Mouse (Mus musculus) left cerebral cortex, postnatal 10 days (tissue): ENCODE results near the gene Rps11. TPM values are rescaled to one million over a fixed set of nuclear protein-coding genes. Genes with fewer than 3 reads are reported as not detected.
A peak's percentile ranks its signal among the peaks of the same experiment; 100 is the strongest.
"Not testable (repeated sequence)": the region's sequence is repeated elsewhere in the genome, so short reads cannot be mapped to it uniquely, and the experiment has no call there.

ENCODE experiments used
- DNase-seq, 2 experiments: peaks; one replicate each; pipeline ENCODE4 v3.0.0; 2021 to 2022; ENCODE audit warnings: low spot score in 2 of 2, mixed read lengths in 1 of 2; ENCODE audit errors: extremely low spot score in 1 of 2
- intact Hi-C: fragments of 180-260 bp; cut with DNase I; formaldehyde crosslinking; loops from one replicate; pipeline ENCODE4 v1.15.1; 2025
- total RNA-seq, 2 experiments: library from RNA; stranded (reverse); gene quantifications; 2 replicates each; pipeline ENCODE4 v1.2.3; 2021

Rps11 gene
- total RNA-seq, 2 experiments from 2014 or later: 482 to 530 TPM

DNA sequence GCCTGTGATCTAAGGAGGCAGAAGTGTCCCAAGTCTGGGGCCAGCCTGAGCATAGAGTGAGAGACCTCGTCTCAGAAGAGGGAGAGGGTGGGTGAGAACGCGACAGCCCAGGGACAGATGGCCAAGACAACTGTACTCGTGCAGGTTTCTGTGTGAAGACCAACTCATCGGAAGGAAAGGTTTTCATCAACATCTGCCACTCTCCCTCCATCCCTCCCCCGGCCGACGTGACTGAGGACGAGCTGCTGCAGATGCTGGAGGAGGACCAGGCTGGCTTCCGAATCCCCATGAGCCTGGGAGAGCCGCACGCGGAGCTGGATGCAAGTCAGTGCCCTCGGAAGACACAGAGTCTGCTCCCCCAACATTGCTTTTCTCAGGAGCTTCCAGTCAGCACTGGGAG is 33.2 kb upstream of the Rps11 start:
- intact Hi-C loops: no loop called here
- DNase-seq: peak in 1 of 2 experiments; percentile 53

DNA sequence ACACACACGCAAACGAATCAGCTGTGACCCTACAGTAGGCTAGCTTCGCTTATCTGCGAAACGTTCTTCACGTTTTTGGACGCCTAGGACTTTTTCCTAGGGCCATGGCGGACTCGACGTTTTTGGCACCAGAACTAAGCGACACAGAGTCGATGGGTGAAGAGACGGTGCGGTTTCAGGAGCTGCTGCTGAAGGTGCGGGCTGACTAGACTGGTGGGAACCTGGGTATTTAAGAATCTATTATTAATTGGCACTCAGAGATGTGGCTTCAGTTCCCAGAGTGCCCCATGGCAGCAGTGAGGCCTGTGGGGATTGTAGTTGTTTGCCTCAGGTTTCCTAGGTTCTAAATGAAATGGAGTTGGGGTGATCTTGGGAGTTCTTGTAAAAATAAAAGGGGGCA is 32.0 kb upstream of the Rps11 start:
- intact Hi-C loops: no loop called here
- DNase-seq: no peak

DNA sequence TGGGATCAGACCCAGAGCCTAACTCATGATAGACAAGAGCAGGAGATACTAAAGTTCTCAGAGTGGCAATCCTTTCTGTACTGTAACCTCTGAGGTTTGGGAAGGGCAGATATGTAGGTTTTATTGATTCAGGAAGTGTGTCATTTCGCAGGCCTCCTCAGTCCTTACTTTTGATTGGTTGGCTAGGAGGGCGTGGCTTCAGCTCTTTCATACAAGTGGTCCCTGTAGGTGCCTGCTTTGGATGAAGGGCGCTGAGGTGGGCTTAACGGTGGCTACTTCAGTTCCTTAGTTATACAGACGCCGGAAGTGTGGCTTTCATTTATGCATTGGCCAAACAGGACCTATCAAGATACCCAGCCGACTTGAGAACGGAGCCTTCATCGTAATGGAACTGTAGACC is 31.4 kb upstream of the Rps11 start:
- peak in 1 of 2 experiments; percentile 28 for DNase-seq
- intact Hi-C loops: no loop called here

DNA sequence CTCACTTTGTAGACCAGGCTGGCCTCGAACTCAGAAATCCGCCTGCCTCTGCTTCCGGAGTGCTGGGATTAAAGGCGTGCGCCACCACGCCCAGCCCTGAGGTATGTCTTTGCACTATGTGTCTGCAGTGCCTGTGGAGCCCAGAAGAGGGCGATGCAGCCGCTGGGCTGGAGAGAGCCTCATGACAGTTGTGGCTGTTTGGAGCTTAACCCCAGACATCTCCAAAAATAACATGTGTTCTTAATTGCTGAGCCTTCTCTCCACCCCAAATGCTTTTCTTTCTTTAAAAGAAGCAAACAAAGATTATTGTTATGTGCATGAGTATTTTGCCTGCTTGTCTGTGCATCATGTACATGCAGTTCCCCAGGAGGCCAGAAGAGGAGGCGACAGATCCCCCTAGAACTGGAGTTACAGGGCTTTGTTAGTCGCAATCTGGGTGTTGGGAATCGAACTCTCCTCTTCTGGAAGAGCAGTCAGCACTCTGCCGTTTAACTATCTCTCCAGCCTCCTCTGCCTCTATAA is 30.8 kb upstream of the Rps11 start:
- DNase-seq: peak in 1 of 2 experiments; percentile 77
- intact Hi-C loops: no loop called here

DNA sequence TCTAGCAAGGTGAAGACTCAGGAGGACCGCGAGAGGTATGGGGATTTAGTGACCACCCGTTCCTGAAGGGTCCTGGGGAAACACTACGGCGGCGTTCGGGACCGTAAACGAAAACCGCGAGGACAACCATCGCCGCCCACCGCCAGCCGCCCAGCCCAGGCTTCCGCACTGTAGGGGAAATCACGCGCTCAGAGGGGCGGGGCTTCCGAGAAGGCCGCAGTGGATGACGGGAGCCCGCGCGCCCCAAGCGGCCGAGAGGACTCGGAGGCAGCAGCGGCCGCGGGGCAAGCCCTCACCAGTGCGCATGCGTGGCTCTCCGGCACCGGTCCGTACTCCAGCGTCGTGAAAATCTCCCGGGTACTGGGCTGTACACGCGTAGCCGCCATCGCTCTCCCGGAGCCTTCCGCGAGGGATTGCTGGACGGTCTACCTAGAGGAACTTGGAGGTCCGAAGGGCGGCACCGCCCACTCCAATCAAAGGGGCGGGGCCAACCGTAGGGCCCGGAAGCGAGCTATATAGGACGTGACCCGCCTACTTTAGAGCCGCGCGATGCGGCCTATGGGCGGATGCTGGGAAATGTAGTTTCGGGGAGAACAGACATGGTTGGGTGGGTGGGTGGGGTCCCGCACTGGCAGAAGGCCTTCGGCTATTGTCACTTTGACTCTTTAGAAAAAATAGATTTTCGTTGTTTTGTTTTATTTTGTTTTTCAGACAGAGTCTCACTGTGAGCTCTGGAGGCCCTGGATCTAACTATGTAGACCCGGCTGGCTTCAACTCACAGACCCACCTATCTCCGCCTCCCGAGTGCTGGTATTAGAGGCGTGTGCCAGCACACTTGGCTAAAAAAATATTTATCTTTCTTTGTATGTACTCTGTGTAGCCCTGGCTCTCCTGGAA is 30.1 kb upstream of the Rps11 start, which contains the start of the genes Pih1d1 and Aldh16a1:
Gene Pih1d1, plus strand, starts transcription at position 208 of the 897 bp plus-strand sequence.
Gene Aldh16a1, minus strand, starts transcription at position 489 of the 897 bp plus-strand sequence.
- peak; percentile 94 to 99 for DNase-seq
- intact Hi-C loops: no loop called here

DNA sequence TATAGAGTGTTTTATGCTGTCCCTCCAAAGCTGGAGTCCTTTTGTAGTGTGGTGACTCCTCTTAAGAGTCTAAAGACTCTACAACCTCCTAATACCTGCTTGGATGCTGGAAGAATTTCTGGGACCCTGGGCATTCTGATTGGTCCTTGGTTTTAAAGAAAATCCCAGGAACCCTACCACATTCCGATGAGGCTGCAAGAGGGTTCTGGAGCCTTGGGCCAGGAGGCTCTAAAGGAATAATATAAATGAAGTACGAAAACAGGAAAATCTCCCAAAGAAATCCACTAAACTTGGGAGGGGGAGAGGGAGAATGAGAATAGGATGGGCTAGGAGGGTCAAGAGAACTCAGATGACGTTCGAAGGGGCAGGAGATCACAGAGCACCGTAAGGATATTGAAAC is 29.3 kb upstream of the Rps11 start:
- no peak for DNase-seq
- intact Hi-C loops: no loop called here

DNA sequence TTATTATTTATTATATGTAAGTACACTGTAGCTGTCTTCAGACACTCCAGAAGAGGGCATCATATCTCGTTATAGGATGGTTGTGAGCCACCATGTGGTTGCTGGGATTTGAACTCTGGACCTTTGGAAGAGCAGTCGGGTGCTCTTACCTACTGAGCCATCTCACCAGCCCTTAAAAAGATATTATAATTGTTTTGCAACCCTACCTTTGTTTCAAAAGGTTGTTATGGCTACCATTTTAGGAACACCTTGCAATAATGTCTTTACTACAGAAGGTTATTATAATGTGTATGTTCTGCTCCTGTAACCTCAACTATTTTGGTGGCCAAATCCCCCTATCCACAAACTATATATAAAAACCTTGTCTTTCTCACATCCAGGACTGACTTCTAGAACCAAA is 28.8 kb upstream of the Rps11 start:
- DNase-seq, intact Hi-C loops: not testable (repeated sequence)

DNA sequence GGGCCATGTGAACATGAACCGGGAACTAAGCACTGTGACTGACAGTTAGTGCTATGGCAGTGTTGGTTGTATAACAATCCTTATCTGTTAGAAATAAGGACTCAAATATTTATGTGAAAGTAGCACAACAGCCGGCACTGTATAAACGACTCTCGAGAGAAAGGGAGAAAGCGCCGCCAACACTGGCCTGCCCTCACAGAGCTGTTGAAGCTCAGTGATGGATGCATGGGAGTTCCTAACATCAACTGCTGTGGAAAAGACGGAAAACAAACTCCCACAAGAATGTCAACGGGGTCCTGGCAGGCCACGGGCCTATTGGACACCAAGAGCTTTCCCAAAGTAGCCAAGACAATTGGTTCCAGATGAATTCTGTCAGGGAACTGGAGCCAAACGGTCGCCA is 27.1 kb upstream of the Rps11 start:
- intact Hi-C loops: no loop called here
- no peak for DNase-seq

DNA sequence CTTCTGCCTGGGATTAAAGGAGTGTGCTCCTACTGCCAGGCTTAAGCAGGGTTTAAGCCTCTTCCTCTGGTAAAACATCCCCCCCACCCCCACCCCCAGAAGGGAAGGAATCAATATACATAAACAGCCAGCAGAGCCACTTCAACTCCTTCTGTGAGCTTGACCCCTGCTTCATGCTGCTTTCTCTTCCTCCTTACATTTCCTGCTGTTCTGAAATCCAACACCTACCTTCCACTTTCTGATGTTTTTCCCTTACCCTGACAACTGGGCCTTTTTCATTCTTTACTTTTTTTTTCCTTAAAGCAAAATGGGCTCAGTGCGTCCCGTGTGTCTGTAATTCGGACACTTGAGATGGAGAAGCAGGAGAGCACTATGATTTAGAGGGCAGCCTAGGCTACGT is 26.1 kb upstream of the Rps11 start:
- no peak for DNase-seq
- intact Hi-C loops: no loop called here

DNA sequence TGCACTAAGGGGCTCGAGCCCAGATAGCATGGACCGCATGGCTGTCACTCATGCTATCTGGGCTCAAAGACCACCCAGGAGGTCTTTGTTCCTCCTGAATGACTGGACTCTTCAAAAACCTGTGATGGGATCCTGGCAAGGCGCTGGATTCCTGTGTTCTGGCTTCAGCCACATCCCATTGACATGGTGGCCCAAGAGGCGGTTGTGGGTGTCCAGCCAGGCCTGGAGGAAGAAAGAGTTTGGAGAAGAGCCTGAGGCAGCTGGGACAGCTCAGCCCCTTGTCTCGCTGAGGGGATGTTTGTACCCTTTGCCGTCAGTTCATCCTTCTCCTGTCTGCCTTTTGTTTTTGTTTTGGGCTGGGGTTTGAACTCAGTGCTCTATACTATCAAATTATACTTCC is 25.3 kb upstream of the Rps11 start:
- intact Hi-C loops: no loop called here
- no peak for DNase-seq

DNA sequence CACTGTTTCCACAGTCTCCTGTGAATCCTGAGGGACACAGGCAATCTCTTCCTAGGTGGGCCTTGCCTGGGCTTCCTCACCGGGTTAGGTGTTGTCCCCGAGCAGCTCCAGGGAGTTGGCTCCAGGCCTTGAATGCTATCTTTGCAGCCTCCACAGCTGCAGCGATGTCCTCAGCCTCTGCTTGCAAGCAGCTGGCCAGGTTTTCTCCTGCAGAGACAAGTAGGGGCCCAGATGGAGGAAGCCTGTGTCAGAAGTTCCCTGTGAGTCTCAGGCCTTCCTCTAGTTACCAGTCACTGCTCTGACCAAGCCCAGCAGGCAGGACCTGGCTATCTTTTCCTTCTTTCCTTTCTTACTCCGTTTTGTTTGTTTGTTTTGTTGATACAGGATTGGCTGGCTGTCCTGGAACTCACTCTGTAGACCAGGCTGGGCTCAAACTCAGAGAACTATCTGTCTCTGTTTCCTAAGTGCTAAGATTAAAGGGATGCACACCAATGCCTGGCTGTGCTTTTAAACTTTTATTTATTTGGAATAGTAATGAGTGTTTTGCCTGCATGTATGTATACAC is 24.4 kb upstream of the Rps11 start:
- intact Hi-C loops: no loop called here
- DNase-seq: no peak

DNA sequence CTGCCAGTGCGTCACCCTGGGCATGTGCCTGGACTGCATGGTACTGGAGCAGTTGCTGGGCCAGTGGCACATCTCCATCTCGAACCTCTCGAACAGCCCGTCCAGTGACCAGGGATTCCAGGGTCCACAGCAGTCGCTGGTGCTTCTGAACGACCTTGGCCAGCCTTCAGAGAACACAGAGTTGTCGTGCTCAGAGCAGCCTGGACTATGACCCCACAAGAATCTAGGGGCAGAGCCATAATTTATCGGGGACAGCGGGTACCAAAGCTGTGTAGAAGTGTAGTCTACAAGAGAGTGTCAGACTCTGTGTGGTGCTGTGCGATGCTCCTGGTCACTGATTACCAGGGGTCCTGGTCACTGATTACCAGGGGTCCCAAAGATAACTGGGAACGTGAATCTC is 23.7 kb upstream of the Rps11 start:
- intact Hi-C loops: no loop called here
- no peak for DNase-seq

DNA sequence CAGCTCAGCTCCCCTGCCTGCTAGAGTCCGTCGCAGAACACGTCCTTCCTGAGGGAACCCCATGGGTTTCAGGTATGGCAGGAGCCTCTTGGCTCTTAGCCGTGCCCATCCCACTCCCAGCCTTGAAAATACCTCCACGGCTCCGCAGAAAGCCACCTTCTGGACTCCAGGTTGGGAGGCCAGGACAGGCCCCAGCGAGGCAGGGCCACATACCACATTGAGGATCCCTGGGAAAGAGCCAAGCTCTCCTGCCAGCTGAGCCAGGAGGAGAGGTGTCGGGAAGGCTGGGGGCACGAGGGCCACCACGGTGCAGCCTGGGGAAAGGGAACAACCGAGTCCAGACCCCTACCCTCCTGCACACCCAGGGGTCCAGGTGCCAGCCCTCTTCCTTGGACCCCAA is 23.0 kb upstream of the Rps11 start:
- DNase-seq: peak in 1 of 2 experiments; percentile 23
- intact Hi-C loops: no loop called here

DNA sequence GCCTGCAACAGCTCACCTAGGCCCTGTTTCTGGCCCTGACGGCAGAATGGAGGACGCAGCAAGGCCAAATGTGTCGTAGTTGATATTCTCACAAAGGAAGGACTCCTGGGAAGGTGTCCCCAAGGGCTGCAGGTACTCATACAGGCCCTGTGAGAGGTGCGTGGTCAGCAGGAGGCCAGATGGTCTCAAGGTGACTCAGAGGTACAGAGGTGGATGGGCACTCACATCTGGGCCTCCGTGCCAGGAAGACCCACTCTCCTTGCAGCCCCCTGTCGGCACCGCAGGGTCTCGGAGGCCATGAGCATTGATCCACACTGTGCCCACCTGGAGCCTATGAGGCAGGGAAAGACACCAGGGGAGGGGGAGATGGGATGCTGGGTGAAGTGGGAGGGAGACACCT is 21.2 kb upstream of the Rps11 start:
- intact Hi-C loops: no loop called here
- no peak for DNase-seq

DNA sequence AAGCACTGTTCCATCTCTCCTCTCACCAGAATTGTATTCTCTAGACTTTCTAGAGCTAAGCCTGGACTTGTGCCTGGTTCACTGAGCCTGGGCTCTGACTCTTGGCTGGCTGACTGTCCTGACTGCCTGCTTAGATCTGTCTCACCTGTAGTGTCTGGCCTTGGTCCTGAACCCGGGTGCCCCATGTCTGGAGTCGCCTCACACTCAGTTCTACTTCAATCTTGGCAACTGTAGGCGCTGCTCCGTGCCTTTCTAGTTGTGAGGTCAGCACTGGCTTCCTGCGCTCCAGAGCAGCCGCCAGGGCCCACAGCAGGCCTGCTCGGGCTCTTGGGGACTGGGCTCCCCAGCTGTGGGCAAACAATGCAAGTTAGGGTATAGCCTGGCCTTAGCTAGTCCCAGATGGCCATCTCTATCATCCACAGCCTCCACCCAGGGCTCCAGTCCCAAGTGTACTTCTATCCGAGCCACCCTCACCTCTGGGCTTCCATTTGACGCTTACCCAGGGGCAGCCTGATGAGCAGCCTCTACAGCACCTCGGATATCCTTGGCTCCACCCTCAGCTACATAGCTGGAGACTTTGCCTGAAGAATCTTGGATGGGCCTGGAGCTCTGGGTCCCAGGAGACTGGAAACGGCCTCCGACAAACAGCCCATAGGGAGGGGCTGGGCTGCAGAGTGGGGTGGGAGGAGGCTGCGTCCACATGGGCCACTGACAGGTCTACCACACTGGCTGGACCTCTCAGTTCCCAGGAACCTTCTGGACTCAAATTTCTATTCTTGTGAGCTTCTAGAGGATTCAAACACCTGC is 20.3 kb upstream of the Rps11 start:
- DNase-seq: peak in 1 of 2 experiments; percentile 20
- intact Hi-C loops: no loop called here

DNA sequence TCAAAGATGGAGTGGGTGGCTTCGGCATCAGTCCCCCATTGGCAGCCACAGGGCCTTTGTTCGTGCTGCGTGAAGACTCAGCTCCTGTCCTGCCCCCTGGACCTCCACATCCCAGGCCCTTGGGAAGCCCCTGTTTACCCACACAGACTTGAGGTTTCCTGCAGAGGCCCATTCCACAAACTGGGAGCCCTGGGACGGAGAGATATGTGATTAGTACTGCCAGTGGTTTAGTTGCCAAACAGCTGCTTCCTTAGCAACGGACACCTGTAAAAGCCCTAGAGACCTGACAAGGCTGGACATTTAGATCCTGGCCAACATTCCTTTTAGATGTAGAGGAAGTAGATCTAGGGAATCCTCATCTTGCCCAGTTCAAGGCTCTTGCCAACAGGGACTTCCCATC is 17.7 kb upstream of the Rps11 start:
- no peak for DNase-seq
- intact Hi-C loops: no loop called here

DNA sequence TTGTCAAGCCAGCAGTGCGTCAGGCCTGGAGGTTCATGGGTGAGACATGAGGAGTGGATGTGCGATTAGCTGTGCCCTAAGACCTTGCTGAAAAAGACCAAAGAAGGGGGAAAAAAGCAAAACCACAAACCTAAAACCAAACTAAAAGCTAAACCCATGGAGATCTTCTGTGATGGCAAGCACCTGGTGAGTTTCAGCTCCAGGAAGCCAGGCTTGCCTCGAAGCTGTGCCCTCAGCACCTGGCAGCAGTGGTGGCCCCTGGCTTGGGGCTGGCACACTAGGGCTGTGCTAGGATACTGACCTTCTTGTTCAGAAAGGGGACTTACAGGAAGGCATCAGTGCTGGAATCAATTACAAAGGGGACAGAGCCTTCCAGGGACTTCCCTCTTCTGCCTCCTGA is 17.1 kb upstream of the Rps11 start:
- DNase-seq: no peak
- intact Hi-C loops: no loop called here

DNA sequence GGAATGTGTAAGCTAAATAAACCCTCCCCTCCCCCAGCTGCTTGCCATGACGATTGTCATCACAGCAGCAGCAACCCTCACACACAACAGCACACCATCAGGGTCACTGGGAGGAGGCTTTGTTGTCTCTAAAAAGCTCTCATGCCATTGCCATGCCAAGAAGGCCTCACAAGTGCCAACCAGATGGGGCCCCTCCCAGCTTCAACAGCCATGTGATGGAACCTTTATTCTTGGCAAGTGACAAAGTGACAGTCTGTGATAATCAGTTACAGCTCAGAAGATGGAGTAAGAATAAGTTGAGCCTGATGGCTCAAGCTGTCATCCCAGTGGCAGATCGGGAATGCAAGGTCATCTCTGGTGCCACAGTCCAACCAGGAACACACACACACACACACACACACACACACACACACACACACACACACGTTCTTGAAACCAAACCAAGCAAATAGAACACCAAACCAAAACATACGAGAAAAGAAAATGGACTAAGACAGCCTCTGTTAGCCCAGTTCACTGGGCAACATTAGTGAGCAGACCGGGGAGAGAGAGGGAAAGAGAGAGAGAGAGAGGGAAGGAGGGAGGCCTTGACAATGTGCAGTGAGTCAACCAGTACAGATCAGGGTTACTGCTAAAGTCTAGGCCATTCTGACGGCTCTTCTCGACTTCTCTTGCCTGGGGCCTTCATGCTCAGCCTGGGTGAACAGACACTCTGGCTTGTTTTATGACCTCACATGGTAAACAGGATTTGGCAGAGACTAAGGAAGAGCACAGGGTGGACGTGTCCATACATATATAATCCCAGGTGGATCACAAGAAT is 15.9 kb upstream of the Rps11 start:
- intact Hi-C loops: no loop called here
- no peak for DNase-seq

DNA sequence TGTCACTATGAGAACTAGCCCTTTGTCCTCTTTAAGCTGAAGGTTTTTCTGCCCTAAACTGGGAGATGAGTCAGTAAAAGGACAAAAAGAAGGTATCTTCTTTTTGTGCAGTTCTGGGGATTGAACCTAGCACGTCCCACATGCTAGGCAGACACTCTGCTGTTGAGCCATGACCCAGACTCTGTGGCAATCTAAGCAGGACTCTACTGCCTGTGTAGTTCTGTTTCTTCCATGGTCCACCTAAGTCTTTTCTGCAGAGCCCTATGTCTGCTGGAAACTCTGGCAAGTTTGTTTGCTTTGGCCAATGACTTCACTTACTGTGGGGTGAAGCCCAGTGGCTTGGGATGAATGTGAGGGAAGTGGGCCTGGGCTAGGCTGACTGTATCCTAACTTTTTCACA is 14.2 kb upstream of the Rps11 start:
- no peak for DNase-seq
- intact Hi-C loops: no loop called here
